ENCODE assay signal across 20 mouse cellular contexts in the genomic region with DNA sequence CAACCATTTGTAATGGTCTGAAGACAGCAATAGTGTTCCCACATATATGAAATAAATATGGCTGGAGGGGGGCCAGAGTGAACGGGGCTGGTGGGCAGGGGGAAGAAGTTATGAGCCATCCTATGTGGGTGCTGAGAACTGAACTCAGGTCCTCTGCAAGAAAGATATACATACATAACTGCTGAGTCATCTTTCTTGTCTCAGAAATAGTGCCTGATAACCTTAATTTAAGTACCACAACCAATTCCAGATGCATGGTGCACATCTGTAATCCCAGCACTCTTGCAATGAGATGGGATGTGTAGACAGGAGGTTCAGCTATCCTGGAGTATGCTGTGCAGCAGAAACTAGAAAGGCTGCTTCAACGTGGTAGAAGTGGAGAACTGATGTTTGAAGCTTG. TPM values are rescaled to one million over a fixed set of nuclear protein-coding genes. Genes with fewer than 3 reads are reported as not detected.
DNase-seq lines count a peak whose midpoint lies in the region; ATAC-seq and TF ChIP-seq lines count a peak whose summit lies in the region.
"Had no signal": no experiment of that assay in that cellular context is flagged by ENCODE, and none has a peak within 500 bp of the region (broad histone marks: within the 10 kb centered on the region; RNA-seq: fewer than 3 reads in every experiment).

No protein-coding gene starts in this region.

- no peak for TF ChIP-seq POLR2A in thymus, adult 2 months (IDR thresholded peaks at IDR 0.05; ENCODE audit: control insufficient read depth, extremely low read depth, insufficient read depth, low read length, poor library complexity)
- no peak for TF ChIP-seq POLR2A in bone marrow, adult 2 months (IDR thresholded peaks at IDR 0.05; ENCODE audit: borderline replicate concordance, control insufficient read depth, low read depth, low read length)

- H3K4me1 ChIP-seq in heart, embryonic 16.5 days (ENCODE audit: control insufficient read depth, insufficient read depth, low read length) = peaks cover 8% of the 10 kb centered on the region
- peaks cover 16% of the 10 kb centered on the region for H3K4me1 ChIP-seq in thymus, adult 2 months (replicated peaks; ENCODE audit: control insufficient read depth, insufficient read depth, low read length)
- H3K4me1 ChIP-seq in bone marrow, adult 2 months (ENCODE audit: control insufficient read depth, insufficient read depth, low read length) = peaks cover 2% of the 10 kb centered on the region; the same call in 1 of the 2 replicates
- H3K4me1 ChIP-seq in intestine, postnatal 0 days (replicated peaks; ENCODE audit: control insufficient read depth, insufficient read depth, low read length) = no peaks in the 10 kb centered on the region
- H3K4me1 ChIP-seq: embryonic facial prominence, embryonic 12.5 days; forebrain, embryonic 15.5 days had no signal

- no peak for TF ChIP-seq CTCF in thymus, adult 2 months (IDR thresholded peaks at IDR 0.05; ENCODE audit: borderline replicate concordance, control insufficient read depth, extremely low read depth, insufficient read depth, low read length, poor library complexity)
- no peak for TF ChIP-seq CTCF in bone marrow, adult 2 months (IDR thresholded peaks at IDR 0.05; ENCODE audit: control insufficient read depth, insufficient read depth, low read length)
- TF ChIP-seq CTCF in intestine, postnatal 0 days (IDR thresholded peaks at IDR 0.05; ENCODE audit: low read depth) = no peak

- H3K9ac ChIP-seq in heart, embryonic 16.5 days (ENCODE audit: low read length) = no peak overlapping the region
- no peak overlapping the region for H3K9ac ChIP-seq in intestine, postnatal 0 days (ENCODE audit: low read depth, low read length)
- H3K9ac ChIP-seq: embryonic facial prominence, embryonic 12.5 days; forebrain, embryonic 15.5 days; hindbrain, embryonic 13.5 days had no signal

- H3K27ac ChIP-seq in heart, embryonic 16.5 days (ENCODE audit: low read length) = peak overlapping the region; percentile 5
- H3K27ac ChIP-seq in thymus, adult 2 months (ENCODE audit: control insufficient read depth, insufficient read depth, low read length) = peak overlapping the region; percentile 98
- H3K27ac ChIP-seq in bone marrow, adult 2 months (ENCODE audit: control insufficient read depth, insufficient read depth, low read depth, low read length, poor library complexity) = peak overlapping the region; percentile 28; the same call in 1 of the 2 replicates
- no peak overlapping the region for H3K27ac ChIP-seq in intestine, postnatal 0 days (ENCODE audit: low read depth, low read length)
- H3K27ac ChIP-seq: embryonic facial prominence, embryonic 12.5 days; forebrain, embryonic 15.5 days; hindbrain, embryonic 13.5 days; hindbrain, postnatal 0 days had no signal

- H3K4me3 ChIP-seq in heart, embryonic 16.5 days (ENCODE audit: low read length) = no peak overlapping the region
- H3K4me3 ChIP-seq in thymus, adult 2 months (ENCODE audit: control insufficient read depth, insufficient read depth, low read length) = no peak overlapping the region
- no peak overlapping the region for H3K4me3 ChIP-seq in bone marrow, adult 2 months (replicated peaks; ENCODE audit: control insufficient read depth, low read depth, low read length)
- no peak overlapping the region for H3K4me3 ChIP-seq in intestine, postnatal 0 days (ENCODE audit: low read depth, low read length)
- H3K4me3 ChIP-seq: embryonic facial prominence, embryonic 12.5 days; forebrain, embryonic 15.5 days; hindbrain, embryonic 13.5 days had no signal

- 87% methylated on average over 2 of the region's 2 CpGs for WGBS in heart, embryonic 16.5 days
- 61% methylated on average over 2 of the region's 2 CpGs for WGBS in thymus, adult 2 months
- 68% methylated on average over 2 of the region's 2 CpGs for WGBS in bone marrow, adult 2 months
- 94% methylated on average over 2 of the region's 2 CpGs for WGBS in intestine, postnatal 0 days

- H3K36me3 ChIP-seq in heart, embryonic 16.5 days (ENCODE audit: control insufficient read depth, insufficient read depth) = peaks cover 85% of the 10 kb centered on the region
- peaks cover 78% of the 10 kb centered on the region for H3K36me3 ChIP-seq in thymus, adult 2 months (ENCODE audit: control insufficient read depth, insufficient read depth, low read length)
- H3K36me3 ChIP-seq in intestine, postnatal 0 days (ENCODE audit: control insufficient read depth, insufficient read depth) = peaks cover 93% of the 10 kb centered on the region

- no peaks in the 10 kb centered on the region for H3K9me3 ChIP-seq in heart, embryonic 16.5 days (replicated peaks; ENCODE audit: control insufficient read depth, low read length)
- H3K9me3 ChIP-seq in intestine, postnatal 0 days (ENCODE audit: control insufficient read depth) = no peaks in the 10 kb centered on the region
- H3K9me3 ChIP-seq: embryonic facial prominence, embryonic 12.5 days; forebrain, embryonic 15.5 days; hindbrain, embryonic 13.5 days had no signal

- no peak for ATAC-seq in heart, embryonic 16.5 days (replicated peaks; ENCODE audit: extremely low read depth, insufficient read depth, low FRiP score)
- ATAC-seq in intestine, postnatal 0 days = no peak
- ATAC-seq: forebrain, embryonic 15.5 days; hindbrain, postnatal 0 days had no signal

- no peak overlapping the region for H3K4me2 ChIP-seq in heart, embryonic 16.5 days (ENCODE audit: low read depth, low read length)
- no peak overlapping the region for H3K4me2 ChIP-seq in intestine, postnatal 0 days (replicated peaks; ENCODE audit: low read depth)
- H3K4me2 ChIP-seq: embryonic facial prominence, embryonic 12.5 days; forebrain, embryonic 15.5 days; hindbrain, embryonic 13.5 days had no signal

- no peaks in the 10 kb centered on the region for H3K27me3 ChIP-seq in heart, embryonic 16.5 days (ENCODE audit: control insufficient read depth, insufficient read depth, low read length)
- no peaks in the 10 kb centered on the region for H3K27me3 ChIP-seq in thymus, adult 2 months (ENCODE audit: control insufficient read depth, insufficient read depth, low read length)
- H3K27me3 ChIP-seq in intestine, postnatal 0 days (replicated peaks; ENCODE audit: control insufficient read depth, insufficient read depth, low read length) = no peaks in the 10 kb centered on the region
- H3K27me3 ChIP-seq: embryonic facial prominence, embryonic 12.5 days; forebrain, embryonic 15.5 days; hindbrain, embryonic 13.5 days had no signal

- DNase-seq in heart, postnatal 36 days = no peak
- no peak for DNase-seq in thymus, adult 2 months
- no peak for DNase-seq in thymus, postnatal 4 days
- no peak for DNase-seq in lung, postnatal 36 days
- DNase-seq: adrenal gland, adult 2 months; adrenal gland, postnatal 25 days; cerebellum, adult 8-10 months; gastrocnemius, postnatal 10 days had no signal

- intact Hi-C loops in heart, postnatal 36 days (cut with DNase I) = no loop called here

RNA-seq across cellular contexts. Expression of a gene that starts 7.6 kb away (rescaled TPM):
- 73.2 and 76.2 TPM in 2 replicates for polyA plus RNA-seq in heart, embryonic 16.5 days (2015; fragmentation: Nextera tagmentation; extraction: Ambion mirVana)
- 100 to 1,000 TPM in 1 of 2 experiments, 10 to 100 TPM in 1; 97.8 to 104 TPM for total RNA-seq in heart, postnatal 36 days (2021)
- 486 and 497 TPM in 2 replicates for polyA plus RNA-seq in thymus, adult 2 months (2012; rRNA removed)
- polyA plus RNA-seq in bone marrow, adult 2 months (2011; ENCODE audit: insufficient read depth, insufficient read length, low replicate concordance, missing spikeins) = 29.8 and 49.6 TPM in 2 replicates
- polyA plus RNA-seq in intestine, postnatal 0 days (2015; fragmentation: Nextera tagmentation; extraction: Ambion mirVana) = 51.0 and 53.8 TPM in 2 replicates

RNA-seq across cellular contexts. Expression of a gene that starts 13.0 kb away (rescaled TPM):
- 20.5 and 20.6 TPM in 2 replicates for polyA plus RNA-seq in heart, embryonic 16.5 days (2015; fragmentation: Nextera tagmentation; extraction: Ambion mirVana)
- total RNA-seq in heart, postnatal 36 days (2021) = 1 to 10 TPM; 6.6 to 7.1 TPM
- 19.2 and 23.4 TPM in 2 replicates for polyA plus RNA-seq in thymus, adult 2 months (2012; rRNA removed)
- 3.6 and 5.8 TPM in 2 replicates for polyA plus RNA-seq in bone marrow, adult 2 months (2011; ENCODE audit: insufficient read depth, insufficient read length, low replicate concordance, missing spikeins)
- 7.4 and 8.4 TPM in 2 replicates for polyA plus RNA-seq in intestine, postnatal 0 days (2015; fragmentation: Nextera tagmentation; extraction: Ambion mirVana)

RNA-seq across cellular contexts. Expression of a gene that starts 13.6 kb away (rescaled TPM):
- 172 and 183 TPM in 2 replicates for polyA plus RNA-seq in heart, embryonic 16.5 days (2015; fragmentation: Nextera tagmentation; extraction: Ambion mirVana)
- 100 to 1,000 TPM; 111 to 118 TPM for total RNA-seq in heart, postnatal 36 days (2021)
- polyA plus RNA-seq in thymus, adult 2 months (2012; rRNA removed) = 0.51 and 2.8 TPM in 2 replicates
- polyA plus RNA-seq in bone marrow, adult 2 months (2011; ENCODE audit: insufficient read depth, insufficient read length, low replicate concordance, missing spikeins) = 0.70 TPM in 1 of 2 replicates, not detected in the other
- 0.23 and 0.27 TPM in 2 replicates for polyA plus RNA-seq in intestine, postnatal 0 days (2015; fragmentation: Nextera tagmentation; extraction: Ambion mirVana)
- total RNA-seq: hematopoietic stem cell, adult 5-6 weeks had no signal
- polyA plus RNA-seq: CD4-positive, CD25-positive, alpha-beta regulatory T cell, adult 4 months had no signal

RNA-seq across cellular contexts. Expression of a gene that starts 21.1 kb away (rescaled TPM):
- polyA plus RNA-seq in heart, embryonic 16.5 days (2015; fragmentation: Nextera tagmentation; extraction: Ambion mirVana) = 175 and 177 TPM in 2 replicates
- total RNA-seq in heart, postnatal 36 days (2021) = 100 to 1,000 TPM; 120 to 123 TPM
- 33.5 and 39.5 TPM in 2 replicates for polyA plus RNA-seq in thymus, adult 2 months (2012; rRNA removed)
- 44.3 and 106 TPM in 2 replicates for polyA plus RNA-seq in bone marrow, adult 2 months (2011; ENCODE audit: insufficient read depth, insufficient read length, low replicate concordance, missing spikeins)
- polyA plus RNA-seq in intestine, postnatal 0 days (2015; fragmentation: Nextera tagmentation; extraction: Ambion mirVana) = 143 and 150 TPM in 2 replicates

RNA-seq across cellular contexts. Expression of a gene that starts 25.4 kb away (rescaled TPM):
- 12.0 and 14.9 TPM in 2 replicates for polyA plus RNA-seq in heart, embryonic 16.5 days (2015; fragmentation: Nextera tagmentation; extraction: Ambion mirVana)
- under 1 TPM; 0.92 to 1.00 TPM for total RNA-seq in heart, postnatal 36 days (2021)
- polyA plus RNA-seq in thymus, adult 2 months (2012; rRNA removed) = 0.82 TPM in 1 of 2 replicates, not detected in the other
- 4.7 TPM in 1 of 2 replicates, not detected in the other for polyA plus RNA-seq in bone marrow, adult 2 months (2011; ENCODE audit: insufficient read depth, insufficient read length, low replicate concordance, missing spikeins)
- not detected in 2 replicates for polyA plus RNA-seq in intestine, postnatal 0 days (2015; fragmentation: Nextera tagmentation; extraction: Ambion mirVana)
- total RNA-seq: adrenal gland, adult 2 months; adrenal gland, postnatal 25 days; common myeloid progenitor, adult 5-6 weeks; hematopoietic stem cell, adult 5-6 weeks; hindbrain, postnatal 0 days had no signal
- polyA plus RNA-seq: adrenal gland, adult 2 months; CD4-positive, CD25-positive, alpha-beta regulatory T cell, adult 4 months; forebrain, embryonic 11.5 days; forebrain, embryonic 15.5 days; hindbrain, postnatal 0 days; intestine, embryonic 14.5 days had no signal

Comparison
In these comparisons a context has a peak if more than half of its experiments do, and no peak if none do; other contexts are left out.
1. RNA of a gene that starts 13.6 kb away (polyA plus RNA-seq): 172 to 183 TPM in heart, embryonic 16.5 days; 0.51 to 2.8 TPM in thymus, adult 2 months, 0.23 to 0.27 TPM in intestine, postnatal 0 days and 0.70 TPM in bone marrow, adult 2 months; every median in the first group is over 10 times any median in the second.